Mouse (Mus musculus): ENCODE measurements around the gene Prlh.

Prlh gene

DNA sequence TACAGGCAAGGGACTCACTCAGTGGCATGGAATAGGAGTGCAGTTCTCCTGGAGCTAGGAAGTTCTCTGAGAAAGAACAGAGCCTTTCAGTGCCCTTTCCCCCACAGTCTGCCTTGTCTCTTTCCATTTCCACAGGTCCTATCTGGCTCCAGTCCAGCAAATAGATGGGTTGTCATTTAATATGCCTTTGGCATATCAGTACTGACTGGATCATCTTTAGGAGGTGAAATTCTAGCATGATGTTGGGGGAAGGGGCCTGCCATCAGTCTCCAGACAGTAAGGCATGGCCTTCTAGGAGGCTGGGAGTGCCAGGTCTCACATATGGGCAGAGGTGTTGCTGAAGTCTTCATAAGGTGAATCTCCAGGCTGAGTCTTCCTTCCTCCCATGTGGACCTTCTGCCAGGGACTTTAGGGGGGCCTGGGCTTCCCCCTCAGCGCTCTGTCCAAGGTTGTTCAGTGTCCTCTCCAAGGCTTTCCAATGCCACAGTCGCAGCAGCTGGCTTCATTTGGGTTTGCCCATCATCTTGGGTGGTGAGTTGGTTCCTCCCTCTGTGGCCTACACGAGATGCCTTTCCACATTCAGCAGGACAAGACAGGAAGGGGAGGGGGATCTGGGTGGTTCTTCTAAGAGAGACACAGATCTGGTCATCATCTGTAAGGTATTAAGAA lies 49.1 kb downstream of the Prlh start:
- no peak for DNase-seq

DNA sequence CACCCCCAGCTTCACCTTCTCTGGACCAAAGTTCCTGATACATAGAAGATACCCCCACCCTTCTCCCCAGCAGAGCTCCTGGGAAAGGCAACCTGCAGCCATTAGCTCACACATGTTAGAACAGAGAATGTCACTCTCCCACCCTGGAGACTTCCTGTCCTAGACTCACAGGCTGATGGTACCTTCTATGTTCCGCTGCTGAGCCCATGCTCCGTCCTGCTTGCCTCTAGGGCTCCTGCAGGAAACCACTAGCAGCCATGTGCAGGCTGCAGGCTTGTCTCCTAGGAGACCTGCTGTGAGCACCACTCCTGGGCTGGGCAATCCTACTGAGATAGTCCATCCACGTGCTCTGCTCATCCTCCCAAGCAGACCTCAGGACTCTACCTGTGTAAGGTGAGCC lies 49.7 kb downstream of the Prlh start:
- no peak for DNase-seq

All from kidney, postnatal 10 days (tissue).